ENCODE assay signal across 15 mouse cellular contexts in genomic region chr15:100071819-100072218, GRCm38 (mm10).
"Had no signal": no experiment of that assay in that cellular context is flagged by ENCODE, and none has a peak within 500 bp of the region (broad histone marks: within the 10 kb centered on the region; RNA-seq: fewer than 3 reads in every experiment).

No protein-coding gene starts in this region.

- ATAC-seq: hindbrain, postnatal 0 days had no signal

- H3K27ac ChIP-seq: hindbrain, embryonic 13.5 days; hindbrain, postnatal 0 days; kidney, postnatal 0 days; limb, embryonic 12.5 days; liver, embryonic 15.5 days; neural tube, embryonic 15.5 days had no signal

- H3K9me3 ChIP-seq: hindbrain, embryonic 13.5 days; limb, embryonic 12.5 days; liver, embryonic 15.5 days; neural tube, embryonic 15.5 days had no signal

- DNase-seq: kidney, adult 9 months; kidney, postnatal 36 days; layer of hippocampus, adult 9-11 months; layer of hippocampus, postnatal 36 days; midbrain, embryonic 14.5 days; right cerebral cortex, adult 18-20 months; right cerebral cortex, postnatal 25 days; thymus, postnatal 36 days had no signal

- H3K4me3 ChIP-seq: hindbrain, embryonic 13.5 days; limb, embryonic 12.5 days; liver, embryonic 15.5 days; myocyte; neural tube, embryonic 15.5 days had no signal

- H3K9ac ChIP-seq: hindbrain, embryonic 13.5 days; limb, embryonic 12.5 days; liver, embryonic 15.5 days; neural tube, embryonic 15.5 days had no signal

- H3K36me3 ChIP-seq: hindbrain, embryonic 13.5 days; limb, embryonic 12.5 days; liver, embryonic 15.5 days; neural tube, embryonic 15.5 days had no signal

- H3K27me3 ChIP-seq: hindbrain, embryonic 13.5 days; limb, embryonic 12.5 days; liver, embryonic 15.5 days; neural tube, embryonic 15.5 days had no signal

- H3K4me2 ChIP-seq: hindbrain, embryonic 13.5 days; limb, embryonic 12.5 days; liver, embryonic 15.5 days; neural tube, embryonic 15.5 days had no signal
